Mouse (Mus musculus) frontal cortex, postnatal 10 days (tissue): ENCODE results near the gene Armh3.
"Not testable (repeated sequence)": the region's sequence is repeated elsewhere in the genome, so short reads cannot be mapped to it uniquely, and the experiment has no call there.

Experiments
- DNase-seq, 2 experiments: peaks; one replicate each; pipeline ENCODE4 v3.0.0; 2022; ENCODE audit warnings: low spot score in 2 of 2, mixed read lengths in 1 of 2

Armh3 gene

GRCm38 (mm10) chr19:46033911-46034310 is 35.6 kb upstream of the Armh3 start:
- DNase-seq: no peak

- DNase-seq: no peak
Observed at GRCm38 (mm10) chr19:46032731-46033510, 34.6 kb upstream of the Armh3 start.

GRCm38 (mm10) chr19:46031689-46032432 is 33.6 kb upstream of the Armh3 start:
- DNase-seq: no peak

- no peak for DNase-seq
Observed at GRCm38 (mm10) chr19:46030196-46030983, 32.1 kb upstream of the Armh3 start.

- no peak for DNase-seq
Observed at GRCm38 (mm10) chr19:46029652-46030051, 31.4 kb upstream of the Armh3 start.

GRCm38 (mm10) chr19:46028747-46029320 is 30.5 kb upstream of the Armh3 start:
- DNase-seq: no peak

- no peak for DNase-seq
Observed at GRCm38 (mm10) chr19:46026567-46026966, 28.3 kb upstream of the Armh3 start.

GRCm38 (mm10) chr19:46024959-46025358 is 26.7 kb upstream of the Armh3 start:
- DNase-seq: no peak

- no peak for DNase-seq
Observed at GRCm38 (mm10) chr19:46016023-46016422, 17.7 kb upstream of the Armh3 start.

- peak in 1 of 2 experiments; percentile 83 for DNase-seq
Observed at GRCm38 (mm10) chr19:46014572-46015178, 16.4 kb upstream of the Armh3 start.

GRCm38 (mm10) chr19:46005680-46006079 is 7.4 kb upstream of the Armh3 start:
- DNase-seq: no peak

- no peak for DNase-seq
Observed at GRCm38 (mm10) chr19:46004814-46005466, 6.7 kb upstream of the Armh3 start.

- DNase-seq: peak in 1 of 2 experiments; percentile 49
Observed at GRCm38 (mm10) chr19:46003371-46004226, 5.3 kb upstream of the Armh3 start, which contains the start of gene Hps6. Gene Hps6 (plus strand): TSS chr19:46003508.

GRCm38 (mm10) chr19:46002279-46002678 is 4.0 kb upstream of the Armh3 start:
- DNase-seq: no peak

GRCm38 (mm10) chr19:45999378-45999777 is 1.1 kb upstream of the Armh3 start:
- no peak for DNase-seq

GRCm38 (mm10) chr19:45998694-45999217 is 468 bp upstream of the Armh3 start:
- no peak for DNase-seq

- DNase-seq: no peak
Observed at GRCm38 (mm10) chr19:45997365-45997764, 923 bp downstream of the Armh3 start.

- DNase-seq: no peak
Observed at GRCm38 (mm10) chr19:45993981-45994737, 4.1 kb downstream of the Armh3 start.

GRCm38 (mm10) chr19:45993441-45993840 is 4.8 kb downstream of the Armh3 start:
- not testable (repeated sequence) for DNase-seq
